Mouse (Mus musculus) erythroblast, embryonic 14.5 days (primary cell): ENCODE results near the gene Dkk3.

Experiments used
- GATA1 ChIP-seq: IDR thresholded peaks from 2 replicates; pipeline ENCODE4 v1.6.1; 2012; ENCODE audit warnings: low read length, inconsistent platforms, mixed read lengths
- TAL1 ChIP-seq: IDR thresholded peaks from 3 replicates; pipeline ENCODE4 v1.6.1; 2012; ENCODE audit warnings: low read length, inconsistent platforms, mixed read lengths

GRCm38 (mm10) chr7:112086186-112086585, 72.7 kb downstream of the Dkk3 start:
- TF ChIP-seq TAL1 (no peak), GATA1 (no peak)
